Mouse (Mus musculus): Measurements from ENCODE around the gene Nacad.

GRCm38 (mm10) chr11:6566496-6566895 lies 39.4 kb downstream of the Nacad start:
- TF ChIP-seq CTCF (IDR thresholded peaks at IDR 0.05; ENCODE audit: extremely low read depth, insufficient read length, insufficient replicate concordance, low read depth, low read length) = no peak
- no peak for TF ChIP-seq POLR2A (IDR thresholded peaks at IDR 0.05; ENCODE audit: low read depth, low read length)
